Mouse (Mus musculus): ENCODE results near the gene Engase. TPM values are rescaled to one million over a fixed set of nuclear protein-coding genes. Genes with fewer than 3 reads are reported as not detected.

The Engase gene
- polyA plus RNA-seq, 1 experiment from 2014 or later, result 5.3 TPM

DNA sequence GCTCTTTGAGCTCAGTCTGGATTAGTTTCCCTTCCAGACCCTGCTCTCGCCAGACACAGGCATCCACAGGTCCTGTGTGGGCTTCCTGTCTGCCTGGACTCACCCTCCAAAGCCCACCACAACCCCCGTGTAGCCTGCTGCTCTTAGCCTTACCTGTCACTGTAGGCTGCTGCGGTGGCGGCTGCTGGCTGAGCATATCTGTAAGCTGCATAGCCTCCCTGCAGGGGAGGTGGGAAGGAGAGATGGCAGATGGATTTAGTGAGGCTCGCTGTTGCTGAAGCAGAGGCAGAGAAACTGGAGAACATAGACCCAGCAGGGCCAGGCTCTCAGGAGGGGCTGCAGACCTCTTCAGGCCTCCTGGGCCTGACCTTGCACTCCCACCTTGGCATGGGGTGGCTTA lies 18.4 kb downstream of the Engase start:
- 46% methylated on average over 5 of the region's 5 CpGs for WGBS
- Histone ChIP-seq H3K36me3 (no peaks in the 10 kb centered on the region), H3K4me3 (no peak overlapping the region), H3K9me3 (no peaks in the 10 kb centered on the region), H3K9ac (replicated peaks) (no peak overlapping the region), H3K4me2 (replicated peaks) (no peak overlapping the region), H3K27me3 (no peaks in the 10 kb centered on the region), H3K27ac (replicated peaks) (no peak overlapping the region), H3K4me1 (peaks cover 9% of the 10 kb centered on the region; the same call in 1 of the 2 replicates)
- ATAC-seq (replicated peaks), result no peak

- Histone ChIP-seq H3K27me3 (no peaks in the 10 kb centered on the region), H3K9ac (replicated peaks) (no peak overlapping the region), H3K36me3 (no peaks in the 10 kb centered on the region), H3K4me1 (peaks cover 7% of the 10 kb centered on the region; the same call in 1 of the 2 replicates), H3K27ac (replicated peaks) (no peak overlapping the region), H3K4me3 (no peak overlapping the region), H3K9me3 (no peaks in the 10 kb centered on the region), H3K4me2 (replicated peaks) (no peak overlapping the region)
- whole genome bisulfite sequencing, result 53% methylated on average over 20 of the region's 20 CpGs
- ATAC-seq (replicated peaks), result no peak
Observed at GRCm38 (mm10) chr11:118496066-118496689, 19.5 kb downstream of the Engase start.

- no peak overlapping the region for H3K9ac ChIP-seq (replicated peaks)
- no peaks in the 10 kb centered on the region for H3K9me3 ChIP-seq
- H3K4me2 ChIP-seq (replicated peaks), result no peak overlapping the region
- WGBS, result 54% methylated on average over 6 of the region's 6 CpGs
- H3K4me1 ChIP-seq, result 0 out of 2 replicates have a peak, but pooled peaks cover 2% of the 10 kb centered on the region
- ATAC-seq (replicated peaks), result no peak
- no peak overlapping the region for H3K27ac ChIP-seq (replicated peaks)
- no peak overlapping the region for H3K4me3 ChIP-seq
- H3K36me3 ChIP-seq, result no peaks in the 10 kb centered on the region
- 0 out of 2 replicates have a peak, but pooled peaks cover 3% of the 10 kb centered on the region for H3K27me3 ChIP-seq
Observed at GRCm38 (mm10) chr11:118502990-118503389, 26.4 kb downstream of the Engase start.

GRCm38 (mm10) chr11:118503418-118504179 lies 27.0 kb downstream of the Engase start:
- Histone ChIP-seq H3K27ac (replicated peaks) (no peak overlapping the region), H3K9me3 (no peaks in the 10 kb centered on the region), H3K4me3 (no peak overlapping the region), H3K27me3 (0 out of 2 replicates have a peak, but pooled peaks cover 3% of the 10 kb centered on the region), H3K9ac (replicated peaks) (no peak overlapping the region), H3K4me2 (replicated peaks) (no peak overlapping the region), H3K36me3 (no peaks in the 10 kb centered on the region), H3K4me1 (0 out of 2 replicates have a peak, but pooled peaks cover 2% of the 10 kb centered on the region)
- WGBS, result 28% methylated on average over 34 of the region's 34 CpGs
- no peak for ATAC-seq (replicated peaks)

GRCm38 (mm10) chr11:118504180-118504454 lies 27.5 kb downstream of the Engase start:
- Histone ChIP-seq H3K4me3 (no peak overlapping the region), H3K27me3 (0 out of 2 replicates have a peak, but pooled peaks cover 3% of the 10 kb centered on the region), H3K36me3 (no peaks in the 10 kb centered on the region), H3K4me2 (replicated peaks) (no peak overlapping the region), H3K27ac (replicated peaks) (no peak overlapping the region), H3K9me3 (no peaks in the 10 kb centered on the region), H3K4me1 (0 out of 2 replicates have a peak, but pooled peaks cover 2% of the 10 kb centered on the region), H3K9ac (replicated peaks) (no peak overlapping the region)
- WGBS, result 77% methylated on average over 5 of the region's 5 CpGs
- no peak for ATAC-seq (replicated peaks)

DNA sequence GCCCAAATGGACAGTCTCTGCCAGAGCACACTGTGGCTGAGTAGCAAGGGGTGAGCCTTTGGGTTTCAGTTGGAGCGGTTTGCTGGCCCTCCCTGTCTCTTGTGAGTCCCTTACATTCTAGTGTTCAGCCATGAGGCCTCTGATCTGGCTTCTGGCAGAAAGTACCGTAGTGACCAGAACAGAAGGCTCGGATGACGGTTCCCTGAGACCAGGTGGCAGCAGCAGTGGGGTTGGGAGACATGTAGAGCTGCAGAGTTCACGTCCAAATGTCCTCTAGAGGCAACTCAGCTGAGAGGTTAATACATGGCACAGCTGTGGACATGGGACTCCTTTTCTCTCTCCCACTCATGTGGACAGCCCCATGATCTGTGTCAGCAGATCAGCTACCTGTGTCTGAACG lies 30.5 kb downstream of the Engase start:
- H3K27me3 ChIP-seq, result 0 out of 2 replicates have a peak, but pooled peaks cover 3% of the 10 kb centered on the region
- WGBS, result 87% methylated on average over 6 of the region's 6 CpGs

DNA sequence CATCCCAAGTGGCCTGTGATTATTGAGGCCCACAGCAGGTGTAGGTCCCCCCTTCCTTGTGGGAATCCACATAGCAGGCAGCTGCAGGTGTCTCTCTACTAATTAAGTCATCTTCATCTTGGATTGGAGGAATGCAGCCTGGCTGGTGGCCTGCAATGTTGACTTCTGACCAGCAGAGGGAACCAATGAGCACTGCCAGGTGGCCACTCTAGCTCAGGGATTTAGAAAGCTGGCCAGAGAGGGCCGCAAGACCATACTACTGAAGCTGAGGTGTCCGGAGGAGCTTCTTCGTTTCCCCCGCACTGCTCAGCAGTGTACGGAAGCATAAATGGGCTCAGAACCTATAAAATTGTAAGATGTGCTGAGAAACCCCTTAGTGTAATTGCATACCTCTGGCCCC lies 31.3 kb downstream of the Engase start:
- Histone ChIP-seq H3K27ac (replicated peaks) (no peak overlapping the region), H3K9me3 (no peaks in the 10 kb centered on the region), H3K36me3 (no peaks in the 10 kb centered on the region), H3K4me2 (replicated peaks) (no peak overlapping the region), H3K27me3 (0 out of 2 replicates have a peak, but pooled peaks cover 3% of the 10 kb centered on the region), H3K9ac (replicated peaks) (no peak overlapping the region), H3K4me1 (peaks cover 19% of the 10 kb centered on the region), H3K4me3 (no peak overlapping the region)
- ATAC-seq (replicated peaks), result no peak
- 35% methylated on average over 5 of the region's 5 CpGs for whole genome bisulfite sequencing

More for the DNA sequence above, 30.5 kb downstream of the Engase start:
- Histone ChIP-seq H3K36me3 (no peaks in the 10 kb centered on the region), H3K9me3 (no peaks in the 10 kb centered on the region), H3K9ac (replicated peaks) (no peak overlapping the region), H3K4me2 (replicated peaks) (no peak overlapping the region), H3K27ac (replicated peaks) (no peak overlapping the region), H3K4me1 (peaks cover 11% of the 10 kb centered on the region), H3K4me3 (no peak overlapping the region)
- no peak for ATAC-seq (replicated peaks)

DNA sequence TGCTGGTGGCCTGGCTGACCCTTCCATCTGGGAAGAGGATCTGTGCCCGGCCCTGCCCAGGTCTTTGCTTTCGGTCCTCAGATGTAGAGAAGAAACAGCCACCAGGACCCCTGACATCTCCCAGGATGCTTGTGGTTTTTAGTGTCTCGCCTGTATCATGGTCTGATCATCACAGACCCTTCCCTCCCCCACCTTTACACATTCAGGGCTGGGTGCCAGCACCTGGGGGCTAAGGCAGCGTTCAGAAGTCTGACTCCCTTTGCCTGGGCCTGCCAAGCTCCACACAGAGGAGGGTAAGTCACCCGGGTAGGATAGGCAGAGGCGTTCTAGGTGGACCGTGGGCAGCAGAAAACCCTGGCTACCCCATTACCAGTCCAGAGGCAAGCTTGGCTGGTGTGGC lies 31.7 kb downstream of the Engase start:
- no peak overlapping the region for H3K4me3 ChIP-seq
- no peaks in the 10 kb centered on the region for H3K36me3 ChIP-seq
- no peak for ATAC-seq (replicated peaks)
- 78% methylated on average over 7 of the region's 7 CpGs for WGBS
- H3K9me3 ChIP-seq, result no peaks in the 10 kb centered on the region
- peaks cover 23% of the 10 kb centered on the region for H3K4me1 ChIP-seq
- no peak overlapping the region for H3K4me2 ChIP-seq (replicated peaks)
- H3K9ac ChIP-seq (replicated peaks), result no peak overlapping the region
- 0 out of 2 replicates have a peak, but pooled peaks cover 3% of the 10 kb centered on the region for H3K27me3 ChIP-seq
- H3K27ac ChIP-seq (replicated peaks), result no peak overlapping the region

DNA sequence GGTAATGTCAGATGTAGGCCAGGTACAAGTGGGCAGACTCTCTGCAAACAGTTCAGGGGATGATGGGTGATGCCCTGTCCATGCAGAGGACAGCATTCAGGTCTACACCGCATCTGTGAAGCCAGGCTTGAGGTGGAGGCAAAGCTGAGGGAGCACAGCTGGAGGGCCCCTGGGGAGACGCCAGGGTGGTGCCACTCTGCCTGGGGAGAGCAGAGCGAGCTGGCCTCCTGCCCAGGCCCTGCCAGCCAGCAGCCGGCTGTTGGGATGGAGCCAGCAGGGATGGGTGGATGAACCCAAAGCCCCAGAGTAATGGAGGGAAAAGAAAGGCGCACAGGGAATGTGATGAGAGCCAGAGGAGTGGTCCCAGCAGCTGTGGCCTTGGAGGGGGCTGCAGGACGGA lies 35.2 kb downstream of the Engase start:
- H3K4me1 ChIP-seq, result peaks cover 22% of the 10 kb centered on the region
- ATAC-seq (replicated peaks), result peak; percentile 59
- no peak overlapping the region for H3K4me3 ChIP-seq
- no peaks in the 10 kb centered on the region for H3K36me3 ChIP-seq
- peak overlapping the region; percentile 67 for H3K27ac ChIP-seq (replicated peaks)
- no peak overlapping the region for H3K9ac ChIP-seq (replicated peaks)
- no peaks in the 10 kb centered on the region for H3K9me3 ChIP-seq
- peak overlapping the region; percentile 20; the same call in 1 of the 2 replicates for H3K4me2 ChIP-seq (replicated peaks)
- WGBS, result 23% methylated on average over 6 of the region's 6 CpGs
- no peaks in the 10 kb centered on the region for H3K27me3 ChIP-seq

GRCm38 (mm10) chr11:118512257-118512910 lies 35.8 kb downstream of the Engase start:
- H3K9ac ChIP-seq (replicated peaks), result no peak overlapping the region
- 24% methylated on average over 15 of the region's 15 CpGs for WGBS

DNA sequence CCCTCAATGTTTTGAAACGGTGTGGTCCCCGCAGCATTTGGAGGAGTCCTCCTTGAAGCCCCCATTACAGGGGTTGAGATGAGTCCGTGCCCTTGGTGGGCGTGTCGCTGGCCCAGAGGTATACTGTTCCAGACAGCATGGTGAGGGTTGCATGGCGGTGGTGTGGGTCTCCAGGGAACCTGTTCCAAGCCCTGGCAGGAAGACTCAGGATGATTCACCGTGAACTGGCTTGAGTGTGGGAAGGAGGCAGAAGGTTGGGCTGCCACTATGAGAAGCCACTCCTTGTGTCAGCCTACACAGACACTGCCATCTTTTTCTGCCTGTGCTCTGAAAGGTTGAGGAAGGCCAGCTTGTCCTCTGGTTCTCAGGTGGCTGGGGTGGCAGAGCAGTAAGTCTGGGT lies 41.3 kb downstream of the Engase start:
- Histone ChIP-seq H3K4me2 (replicated peaks) (no peak overlapping the region), H3K9ac (replicated peaks) (no peak overlapping the region), H3K27me3 (no peaks in the 10 kb centered on the region), H3K36me3 (no peaks in the 10 kb centered on the region), H3K27ac (replicated peaks) (no peak overlapping the region), H3K9me3 (no peaks in the 10 kb centered on the region), H3K4me3 (no peak overlapping the region), H3K4me1 (peaks cover 9% of the 10 kb centered on the region)
- no peak for ATAC-seq (replicated peaks)
- 77% methylated on average over 7 of the region's 7 CpGs for WGBS

More at GRCm38 (mm10) chr11:118512257-118512910, 35.8 kb downstream of the Engase start:
- ATAC-seq (replicated peaks), result peak; percentile 54
- peak overlapping the region; percentile 20; the same call in 1 of the 2 replicates for H3K4me2 ChIP-seq (replicated peaks)
- no peaks in the 10 kb centered on the region for H3K27me3 ChIP-seq
- peak overlapping the region; percentile 67 for H3K27ac ChIP-seq (replicated peaks)
- no peaks in the 10 kb centered on the region for H3K36me3 ChIP-seq
- H3K4me3 ChIP-seq, result no peak overlapping the region
- no peaks in the 10 kb centered on the region for H3K9me3 ChIP-seq
- H3K4me1 ChIP-seq, result peaks cover 26% of the 10 kb centered on the region

- Histone ChIP-seq H3K4me3 (no peak overlapping the region), H3K27ac (replicated peaks) (no peak overlapping the region), H3K4me2 (replicated peaks) (no peak overlapping the region), H3K4me1 (peaks cover 4% of the 10 kb centered on the region; the same call in 1 of the 2 replicates), H3K27me3 (no peaks in the 10 kb centered on the region), H3K36me3 (no peaks in the 10 kb centered on the region), H3K9me3 (no peaks in the 10 kb centered on the region), H3K9ac (replicated peaks) (no peak overlapping the region)
- no peak for ATAC-seq (replicated peaks)
- 85% methylated on average over 7 of the region's 7 CpGs for WGBS
Observed at GRCm38 (mm10) chr11:118518743-118519142, 42.1 kb downstream of the Engase start.

Measured in forebrain, embryonic 15.5 days (tissue).